Mouse (Mus musculus) right cerebral cortex, adult 2 months (tissue): ENCODE measurements around the gene Jade2.

Source experiments
- DNase-seq, 2 experiments: peaks; one replicate each; pipeline ENCODE4 v3.0.0; 2021 to 2022; ENCODE audit warnings: low spot score in 2 of 2

Jade2 gene

DNA sequence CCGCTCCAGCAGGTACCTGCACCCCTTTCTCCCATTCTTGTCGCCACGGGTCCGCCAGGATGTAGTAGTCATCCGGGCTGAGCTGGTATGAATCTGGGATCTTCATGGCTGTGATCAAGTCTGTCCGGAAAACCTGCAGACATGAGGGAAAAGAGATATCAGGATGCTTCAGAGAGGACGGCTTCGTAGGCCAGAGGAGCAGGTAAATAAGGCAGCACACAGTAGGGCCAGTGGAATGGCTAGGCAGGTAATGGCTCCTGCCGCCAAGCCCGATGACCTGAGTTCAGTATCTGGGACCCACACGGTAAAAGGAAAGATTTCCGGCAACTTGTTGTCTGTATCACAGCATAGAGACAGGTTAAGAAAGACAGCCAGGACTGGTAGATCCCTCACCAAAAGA, 21.9 kb downstream of the Jade2 start:
- DNase-seq, result no peak

DNA sequence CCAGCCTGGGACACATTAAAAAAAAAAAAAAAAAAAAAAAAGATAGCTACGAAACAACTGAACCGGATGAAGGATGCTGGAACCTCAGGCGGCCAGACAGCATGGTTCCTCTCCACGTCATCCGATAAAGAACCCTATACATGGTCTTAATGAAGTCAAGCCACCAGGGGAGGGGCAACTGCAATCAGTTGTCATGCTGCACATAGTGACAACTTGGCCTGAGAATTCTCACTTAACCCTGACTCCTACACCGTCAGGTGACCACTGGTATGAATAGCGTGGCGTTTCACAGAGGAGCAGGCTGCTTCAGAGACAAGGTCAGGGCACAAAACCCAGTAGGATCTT, 23.4 kb downstream of the Jade2 start:
- DNase-seq, result no peak

DNA sequence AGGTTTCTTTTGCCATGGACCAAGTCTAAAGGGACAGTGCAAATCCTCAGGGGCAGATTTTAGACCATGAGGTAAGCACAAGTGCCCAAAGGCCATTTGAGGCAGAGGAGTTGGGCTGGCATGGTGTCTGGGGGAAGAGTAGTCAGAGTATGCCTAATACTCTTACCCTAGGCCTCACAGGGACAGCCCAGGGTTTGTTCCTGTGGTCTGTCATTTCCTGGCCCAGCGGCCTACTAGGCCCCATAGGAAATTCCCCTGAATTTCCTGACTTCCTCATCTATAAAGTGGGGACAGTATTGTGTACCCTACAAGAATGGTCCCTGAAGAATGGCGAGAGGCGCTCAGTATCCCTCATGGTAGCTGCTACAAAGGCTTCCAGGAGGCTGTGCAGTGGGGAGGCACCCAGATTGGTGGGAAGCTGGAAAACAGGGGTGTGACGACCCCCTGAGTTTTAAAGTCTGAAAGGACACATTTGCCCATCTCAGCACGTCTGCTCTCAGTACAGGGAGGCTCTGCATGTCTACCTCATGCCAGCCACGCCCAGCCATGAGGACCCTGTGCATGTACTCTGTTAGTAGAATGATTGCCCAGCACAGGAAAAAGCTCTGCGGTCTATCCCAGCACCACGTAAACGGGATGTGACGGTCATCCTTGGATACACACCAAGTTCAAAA, 23.9 kb downstream of the Jade2 start:
- DNase-seq, result no peak

DNA sequence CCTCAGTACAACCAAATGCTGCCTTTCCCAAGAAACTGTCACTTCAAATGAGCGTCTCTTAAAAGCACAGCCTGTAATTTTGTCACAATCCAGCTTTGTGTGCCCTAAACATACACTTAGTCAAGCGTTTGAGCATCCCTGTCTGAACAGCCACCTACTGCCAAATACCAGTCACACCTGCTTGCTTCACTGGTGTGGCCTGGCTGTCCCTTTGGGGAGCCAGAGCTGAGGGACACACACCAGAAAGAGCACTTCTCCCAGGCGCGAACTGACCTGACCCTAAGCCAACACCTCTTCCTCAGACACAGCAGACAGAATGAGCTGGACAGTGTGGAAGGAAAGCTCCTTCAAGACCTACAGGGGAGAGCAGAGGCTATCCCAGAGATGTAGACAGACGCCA, 24.5 kb downstream of the Jade2 start:
- DNase-seq, result no peak

DNA sequence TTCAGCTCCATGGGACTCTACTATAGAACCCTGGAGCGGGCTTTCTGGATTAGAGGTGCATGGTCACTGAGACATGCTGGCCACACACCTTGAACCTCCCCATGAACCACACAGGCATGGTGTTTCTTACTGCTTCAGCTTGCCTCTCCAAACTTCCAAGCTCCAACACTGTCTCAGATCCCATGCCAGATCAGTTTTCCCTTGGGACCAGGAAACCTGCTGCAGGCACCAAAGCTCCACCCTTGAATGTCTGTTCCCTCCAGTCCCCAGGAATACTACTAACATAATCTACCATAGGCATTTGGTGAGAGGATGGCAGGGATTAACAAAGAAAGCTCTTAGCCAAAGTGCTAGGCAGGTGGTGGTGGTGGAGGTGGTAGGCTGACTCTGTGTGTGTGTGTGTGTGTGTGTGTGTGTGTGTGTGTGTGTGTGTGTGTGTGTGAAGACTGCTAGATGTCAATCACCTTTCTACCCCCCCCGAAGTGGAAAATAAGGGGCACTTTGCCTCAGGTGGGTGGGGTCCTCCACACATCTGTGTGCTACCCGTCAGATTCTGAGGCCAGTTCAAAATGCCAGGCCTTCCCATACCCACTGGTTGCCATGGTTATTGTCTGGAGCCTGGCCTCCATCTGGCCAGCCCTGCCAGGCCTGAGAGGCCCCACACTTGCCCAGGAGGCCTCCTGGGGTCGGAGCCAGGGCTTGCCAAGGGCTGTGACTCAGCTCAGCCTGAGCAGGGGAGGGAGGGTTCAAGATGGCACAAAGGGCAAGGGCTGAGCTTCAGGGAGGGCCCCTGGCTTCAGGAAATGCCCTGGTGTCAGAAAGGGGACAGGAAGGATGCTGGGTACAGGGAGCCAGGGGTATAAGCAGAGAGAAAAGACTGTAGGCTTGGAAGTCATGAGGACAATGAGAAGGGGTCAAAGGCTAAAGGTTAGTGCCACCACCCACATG, 25.2 kb downstream of the Jade2 start:
- DNase-seq, result peak in 1 of 2 experiments; percentile 24

DNA sequence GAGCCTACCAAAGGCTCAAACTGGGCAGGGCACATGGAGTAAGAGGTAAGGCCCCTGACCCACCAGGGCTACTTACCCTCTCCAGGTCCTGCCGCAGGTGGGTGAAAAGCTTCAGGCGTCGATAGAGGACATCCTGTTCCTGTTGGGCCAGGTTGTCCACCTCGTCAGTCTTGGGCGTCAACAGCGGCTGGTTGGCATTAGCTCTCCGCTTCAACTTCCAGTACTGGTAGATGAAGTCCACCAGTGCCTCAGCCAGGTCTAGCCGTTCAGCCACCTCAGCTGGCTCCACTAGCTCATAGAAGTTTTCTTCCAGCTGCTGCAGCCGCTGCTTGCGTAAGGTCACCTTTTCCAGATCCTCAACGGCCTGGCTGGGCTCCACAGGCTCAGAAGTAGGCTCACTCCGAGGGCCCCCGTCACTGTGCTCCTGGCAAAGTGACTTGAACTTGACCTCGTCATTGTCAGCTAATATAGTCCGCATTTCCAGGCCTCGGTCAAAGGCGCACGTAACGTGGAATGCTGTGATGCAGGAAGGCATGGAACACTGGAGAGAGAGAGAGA, 32.5 kb downstream of the Jade2 start:
- no peak for DNase-seq

DNA sequence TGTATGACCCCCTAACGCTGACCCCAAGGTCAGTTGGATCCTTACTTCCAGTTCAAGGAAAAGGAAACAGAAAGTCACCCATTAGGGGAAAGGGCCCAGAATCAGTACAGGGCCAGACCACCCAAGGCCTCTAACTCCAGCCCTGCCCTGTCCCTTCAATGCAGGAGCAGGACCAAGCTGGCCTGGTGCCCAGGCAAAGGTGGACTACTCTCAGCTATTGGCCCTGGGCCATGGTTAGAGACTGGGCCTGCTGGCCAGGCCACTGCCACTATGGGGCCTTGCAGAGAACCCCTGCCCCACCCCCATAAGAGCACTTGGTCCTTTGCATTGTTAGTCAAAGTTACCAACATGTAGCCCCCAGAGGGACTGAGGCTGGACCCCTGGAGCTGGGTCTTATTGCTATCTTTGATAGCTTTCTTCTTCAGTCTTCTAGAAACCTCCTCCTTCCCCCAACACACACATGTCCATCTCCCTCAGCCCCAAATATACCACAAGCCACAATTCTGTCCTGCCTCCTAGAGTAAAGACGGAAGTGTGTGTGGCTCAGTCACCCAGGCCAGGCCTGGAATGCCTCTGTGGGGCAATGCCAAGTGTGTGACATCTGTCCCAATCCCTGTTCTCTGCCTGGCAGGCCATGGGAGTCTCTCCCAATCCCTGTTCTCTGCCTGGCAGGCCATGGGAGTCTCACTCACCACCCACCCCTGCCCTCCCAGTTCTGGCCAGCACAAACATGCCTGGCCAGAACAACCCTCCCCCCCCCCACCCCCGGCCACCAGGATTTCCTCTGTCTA, 33.3 kb downstream of the Jade2 start:
- DNase-seq, result no peak

DNA sequence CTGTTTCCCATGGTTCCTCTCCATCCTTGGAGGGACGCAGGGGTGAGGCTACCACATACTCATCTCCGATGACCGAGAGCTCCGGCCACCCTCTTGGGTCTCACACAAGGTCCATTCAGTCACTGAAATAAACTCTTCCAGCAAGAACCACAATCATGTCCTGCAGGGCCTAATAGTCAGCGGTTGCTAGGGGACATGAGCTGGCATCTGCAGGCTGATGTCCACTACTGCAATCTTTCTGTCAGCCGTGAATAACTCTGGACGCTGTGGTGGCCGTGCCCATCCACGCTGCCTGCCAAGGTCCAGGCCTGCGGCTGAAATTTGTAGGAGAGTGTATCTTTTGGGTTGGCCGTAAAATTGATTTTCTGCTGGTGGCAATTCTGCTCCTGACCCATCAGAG, 34.2 kb downstream of the Jade2 start:
- DNase-seq, result no peak

DNA sequence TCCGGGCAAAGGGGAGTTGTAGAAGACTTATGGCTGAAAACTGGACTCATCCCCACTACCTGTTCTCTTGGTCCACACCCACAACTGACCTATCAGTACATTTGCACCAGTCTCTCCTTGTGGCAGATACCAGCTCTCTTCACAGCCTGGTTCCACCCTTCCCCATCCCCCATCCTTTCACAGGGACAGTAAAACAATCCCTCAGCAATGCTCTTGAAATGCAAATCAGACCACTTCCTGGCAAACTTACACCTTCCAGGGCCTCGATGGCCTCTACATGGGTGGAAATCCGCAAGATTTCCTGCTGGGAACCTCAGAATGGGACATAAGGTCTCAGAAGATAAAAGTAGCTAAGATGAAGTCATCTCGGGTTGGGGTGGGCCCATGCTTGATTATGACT, 34.7 kb downstream of the Jade2 start:
- no peak for DNase-seq

DNA sequence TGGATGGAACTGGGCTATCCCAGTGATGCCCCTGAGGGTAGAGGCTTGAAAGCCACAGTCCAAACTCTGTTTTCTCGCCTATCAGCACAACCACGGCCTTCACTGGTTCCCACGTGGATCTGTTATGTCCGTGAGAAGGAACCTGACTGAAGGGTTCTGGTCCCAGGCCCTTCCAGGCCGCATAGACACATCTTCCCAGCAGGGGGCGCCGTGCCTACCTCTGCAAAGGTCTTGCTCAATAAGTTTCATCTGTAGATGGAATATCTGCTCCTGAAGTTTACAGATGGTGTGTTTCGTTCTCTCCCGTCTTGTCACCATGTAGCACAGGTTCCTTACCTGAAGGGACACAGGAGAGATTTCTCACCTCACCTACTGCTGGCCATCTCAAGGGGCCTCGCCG, 36.6 kb downstream of the Jade2 start:
- DNase-seq, result peak; percentile 70 to 76

DNA sequence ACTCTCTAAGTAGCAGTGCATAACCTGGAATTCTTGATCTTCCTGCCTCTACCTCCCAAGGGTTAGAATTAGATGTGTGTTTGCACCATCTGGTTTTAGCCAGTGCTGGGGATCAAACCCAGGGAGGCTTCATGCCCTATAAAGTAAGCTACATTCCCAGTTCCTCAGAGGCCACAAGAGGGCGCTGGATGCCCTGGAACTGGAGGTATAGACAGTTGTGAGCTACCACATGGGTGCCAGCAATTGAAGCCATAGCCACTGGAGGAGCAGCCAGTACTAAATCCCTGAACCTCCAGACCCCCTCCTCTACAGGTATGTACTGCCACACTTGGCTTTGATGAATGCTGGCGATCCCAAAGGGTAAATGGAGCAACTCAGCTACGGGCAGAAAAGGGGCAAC, 37.5 kb downstream of the Jade2 start:
- peak; percentile 33 to 40 for DNase-seq

DNA sequence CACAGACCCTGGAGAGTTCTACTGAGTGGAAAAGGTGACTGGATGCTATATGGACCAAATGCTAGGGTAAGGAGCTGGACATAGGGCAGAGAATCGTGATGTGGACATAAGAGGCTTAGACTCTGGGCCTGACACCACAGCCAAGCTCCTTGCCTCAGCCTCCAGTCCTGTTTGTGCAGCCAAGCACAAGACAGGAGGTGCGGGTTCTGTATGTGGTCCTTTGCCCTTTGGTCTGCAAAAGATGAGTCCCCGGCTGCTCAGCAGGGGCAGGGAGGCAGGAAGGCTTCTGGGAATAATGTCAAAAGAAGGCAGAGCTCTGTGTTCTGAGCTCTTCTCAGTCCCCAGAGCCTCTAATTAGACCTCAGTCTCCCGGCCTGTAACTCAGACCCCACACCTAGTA, 38.6 kb downstream of the Jade2 start:
- no peak for DNase-seq

DNA sequence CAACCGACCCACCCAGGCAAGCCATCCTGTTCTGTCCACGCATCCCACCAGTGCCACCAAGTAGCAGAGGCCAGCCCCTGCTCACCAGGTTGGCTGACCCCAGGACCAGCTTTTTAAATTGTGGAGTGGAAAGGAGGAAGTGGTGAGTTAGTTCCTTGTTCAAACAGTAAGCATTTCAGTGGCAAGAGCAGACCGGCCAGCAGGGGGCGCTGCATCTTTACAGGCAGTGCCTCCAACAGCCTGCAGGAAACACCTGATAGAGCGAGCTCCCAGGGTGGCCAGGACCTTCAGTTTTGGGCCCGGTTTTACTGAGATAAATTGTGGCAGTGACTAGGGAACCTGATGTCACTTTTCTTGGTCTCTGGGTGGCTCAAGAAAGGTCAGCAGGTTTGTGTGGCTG, 39.7 kb downstream of the Jade2 start:
- peak; percentile 87 to 90 for DNase-seq

DNA sequence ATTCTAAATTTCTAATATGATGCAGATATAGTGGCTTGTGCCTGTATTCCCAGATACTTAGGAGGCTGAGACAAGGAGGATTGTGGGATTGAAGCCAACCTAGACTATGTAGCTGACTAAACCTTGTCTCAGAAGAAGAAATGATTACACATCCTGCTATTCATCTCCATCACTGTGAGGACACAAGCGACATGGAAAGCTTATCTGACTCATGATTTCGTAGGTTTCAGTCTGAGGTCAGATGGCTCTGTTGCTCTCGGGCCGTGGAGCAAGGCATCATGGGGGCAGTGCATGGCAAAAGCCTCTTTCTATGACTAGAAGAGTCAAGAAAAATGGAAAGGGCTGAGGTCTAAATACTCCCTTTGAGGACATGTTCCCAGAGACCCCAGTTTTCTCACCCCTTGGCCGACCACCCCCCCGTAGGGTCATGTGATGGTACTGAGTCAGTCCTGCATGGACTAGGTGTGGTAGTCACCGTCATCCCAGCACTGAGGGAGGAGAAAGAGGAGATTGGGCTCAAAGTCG, 45.4 kb downstream of the Jade2 start:
- DNase-seq, result no peak

DNA sequence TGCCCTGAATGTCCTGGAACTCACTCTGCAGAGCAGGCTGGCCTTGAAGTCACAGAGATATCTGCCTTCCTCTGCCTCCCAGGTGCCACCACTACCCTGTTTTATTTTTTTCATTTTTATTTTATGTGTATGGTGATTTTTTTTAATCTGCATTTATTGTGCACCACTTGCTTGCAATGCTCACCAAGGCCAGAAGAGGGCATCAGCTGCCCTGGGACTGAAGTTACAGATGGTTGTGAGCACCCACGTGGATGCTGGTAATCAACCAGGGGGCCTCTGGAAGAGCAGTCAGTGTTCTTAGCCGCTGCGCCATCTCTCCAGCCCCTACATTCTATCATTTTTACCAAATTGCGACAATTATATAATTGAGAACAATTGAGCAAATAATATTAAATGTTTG, 46.2 kb downstream of the Jade2 start:
- no peak for DNase-seq

DNA sequence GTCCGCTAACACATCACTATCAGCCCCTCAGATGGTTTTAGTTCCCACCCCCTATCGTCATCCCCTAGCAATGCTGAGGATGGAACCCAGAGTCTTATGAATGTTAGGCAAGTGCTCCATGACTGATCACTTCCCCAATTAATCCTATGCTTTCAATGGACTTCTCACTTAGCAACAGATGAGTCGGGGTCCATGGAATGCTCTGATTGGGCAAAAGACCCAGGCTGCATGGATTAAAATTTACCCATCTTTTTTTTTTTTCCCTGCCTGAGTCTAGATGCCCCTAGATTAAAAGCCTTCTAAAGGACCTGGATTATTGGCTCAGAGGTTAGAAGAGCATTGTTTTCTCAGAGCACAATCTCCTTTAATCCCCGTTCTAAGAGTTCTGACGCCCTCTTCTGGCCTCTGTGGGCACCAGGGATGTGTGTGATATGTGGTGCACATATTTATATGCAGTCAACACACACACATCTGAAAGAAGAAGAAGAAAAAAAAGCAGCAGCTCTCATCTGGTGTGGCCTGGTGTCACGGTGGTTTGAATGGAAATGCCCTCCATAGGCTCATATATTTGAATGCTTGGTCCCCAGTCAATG, 47.7 kb downstream of the Jade2 start:
- DNase-seq, result peak in 1 of 2 experiments; percentile 54

DNA sequence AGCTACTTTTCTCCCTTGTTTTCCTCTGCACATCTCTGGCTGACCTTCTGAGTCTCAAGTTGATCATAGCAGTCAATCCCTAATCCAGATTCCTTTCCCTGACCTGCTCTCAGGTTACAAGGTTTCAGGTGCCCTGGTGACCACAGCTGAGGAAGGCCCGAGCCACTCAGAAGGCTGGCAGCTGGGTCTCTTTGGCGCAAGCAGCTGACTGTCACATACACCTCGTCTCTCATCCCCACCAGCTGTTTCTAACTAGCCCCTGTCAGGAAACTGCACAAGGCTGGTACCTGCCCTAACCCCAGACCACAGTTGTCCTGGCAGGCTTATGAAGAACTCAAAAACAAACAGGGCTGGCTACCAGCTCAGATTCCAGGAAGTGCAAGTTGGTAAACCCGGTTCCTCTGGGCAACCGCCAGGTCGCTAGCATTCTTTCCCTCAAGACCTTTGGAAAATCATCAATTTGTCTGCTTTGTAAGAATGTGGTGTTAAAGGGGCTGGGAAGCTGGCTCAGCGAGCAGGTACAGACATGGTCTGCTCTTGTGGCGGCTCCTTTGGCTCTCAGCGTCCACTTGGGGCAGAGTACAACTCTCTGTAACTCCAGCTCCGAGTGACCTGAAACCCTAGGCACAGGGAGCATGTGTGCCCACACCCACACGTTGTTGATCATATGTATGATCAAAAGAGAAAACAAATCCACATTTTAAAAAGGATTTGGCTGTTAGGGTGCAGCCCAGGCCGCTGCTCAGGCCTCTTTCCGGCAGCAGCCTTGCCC, 50.2 kb downstream of the Jade2 start:
- no peak for DNase-seq

DNA sequence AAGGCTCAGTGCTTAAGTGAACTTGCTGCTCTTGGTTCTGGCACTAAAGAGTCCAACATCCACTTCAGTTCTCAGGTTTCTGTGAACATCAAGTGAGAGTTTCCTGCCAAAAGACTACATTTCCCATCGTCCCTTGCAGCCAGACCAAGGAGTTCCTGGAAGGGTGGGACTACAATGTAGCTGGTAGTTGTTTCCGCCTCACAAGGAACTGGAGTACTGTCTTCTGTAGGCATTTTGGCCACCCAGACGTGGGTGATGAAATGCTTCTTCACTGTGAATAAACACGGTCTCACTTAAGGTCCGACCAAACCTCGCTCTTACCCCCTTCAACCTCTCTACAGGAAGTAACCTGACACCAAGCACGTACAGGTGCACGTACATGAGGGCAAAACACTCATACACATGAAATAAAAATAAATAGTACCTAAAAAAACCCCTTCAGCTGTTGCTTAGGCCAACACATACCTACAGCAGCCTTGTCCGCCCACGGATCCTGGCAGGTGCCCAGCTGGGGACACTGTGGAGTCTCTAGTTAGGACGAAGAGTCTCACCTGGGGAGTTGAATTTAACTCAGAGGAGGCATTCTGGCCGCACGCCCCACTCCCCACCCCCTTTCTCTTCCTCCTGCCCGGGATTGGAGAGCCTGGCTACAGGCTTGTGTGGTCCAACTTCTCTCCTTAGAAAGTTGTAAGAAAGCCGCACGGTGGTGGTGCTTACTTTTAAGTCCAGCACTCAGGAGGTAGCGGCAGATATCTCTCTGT, 52.1 kb downstream of the Jade2 start:
- DNase-seq, result peak; percentile 75 to 79

DNA sequence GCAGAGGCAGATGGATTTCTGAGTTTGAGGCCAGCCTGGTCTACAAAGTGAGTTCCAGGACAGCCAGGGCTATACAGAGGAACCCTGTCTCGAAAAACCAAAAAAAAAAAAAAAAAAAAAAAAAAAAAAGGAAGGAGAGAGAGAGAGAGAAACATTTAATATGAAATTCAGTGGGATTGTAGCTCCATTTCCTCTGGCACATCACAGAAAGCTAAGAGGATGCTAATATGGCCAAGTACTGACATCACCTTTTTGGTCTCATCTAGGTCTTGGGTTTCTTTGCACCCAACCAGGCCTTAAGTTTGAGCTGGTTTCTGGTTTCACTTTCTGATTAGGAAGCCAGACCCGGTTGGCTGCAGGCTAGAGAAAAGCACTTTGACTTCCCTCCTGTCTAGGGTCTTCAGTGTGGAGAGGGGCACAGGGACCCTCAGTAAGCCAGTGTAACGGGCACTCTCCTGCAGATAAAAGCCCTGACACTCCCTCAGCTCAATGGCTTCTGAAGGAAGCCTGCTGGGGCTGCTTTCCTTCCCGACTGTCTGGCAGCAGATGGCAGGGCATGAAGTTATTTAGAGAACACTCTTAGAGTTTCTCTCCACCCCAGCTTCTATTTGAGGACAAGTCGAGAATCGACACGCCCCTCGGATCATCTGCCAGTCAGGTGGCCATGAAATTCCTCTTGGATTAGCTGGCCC, 56.7 kb downstream of the Jade2 start:
- DNase-seq, result peak; percentile 50 to 51
